Mouse (Mus musculus) cerebellum, adult 9-10 months (tissue): Measurements from ENCODE around the gene Pdcd1lg2.

Experiments
- DNase-seq: peaks from one replicate; pipeline ENCODE4 v3.0.0; 2022

Gene Pdcd1lg2

DNA sequence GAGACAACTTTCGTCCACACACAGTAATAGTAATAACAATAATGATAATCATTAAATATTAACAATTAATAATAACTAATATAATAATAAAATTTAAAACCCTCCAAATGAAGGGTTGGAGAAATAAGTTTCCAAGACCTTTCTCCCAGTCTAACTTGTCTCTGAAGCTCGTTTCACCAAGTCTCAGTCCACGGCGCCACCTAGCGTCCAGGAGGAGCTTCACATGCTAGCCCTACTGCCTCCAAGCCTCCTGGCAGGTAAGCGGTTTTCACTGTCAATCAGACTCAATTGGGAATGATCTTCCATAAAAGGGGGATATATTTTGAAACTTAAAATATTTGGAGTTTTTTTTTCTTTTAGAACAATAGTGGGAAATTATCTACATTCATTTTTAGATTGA, 90.8 kb downstream of the Pdcd1lg2 start:
- DNase-seq, result peak; percentile 79

DNA sequence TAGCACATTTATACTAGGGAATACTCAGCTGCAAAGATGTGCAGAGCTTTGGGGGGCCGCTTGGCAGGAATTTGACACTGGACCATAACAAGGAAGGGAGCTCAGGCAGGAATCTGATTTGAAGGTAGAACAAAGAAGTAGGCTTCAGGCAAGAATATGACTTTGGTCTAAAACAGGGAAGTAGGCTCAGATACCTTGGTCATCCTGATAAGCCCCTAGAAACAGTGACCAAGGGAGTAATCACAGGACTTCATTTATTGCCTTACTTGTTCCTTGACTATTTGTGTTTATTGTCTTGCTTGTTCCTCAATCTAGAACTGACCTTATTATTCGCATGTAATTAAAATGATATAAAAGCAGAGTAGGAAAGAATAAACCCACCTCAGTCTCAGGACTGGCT, 93.4 kb downstream of the Pdcd1lg2 start:
- no peak for DNase-seq

DNA sequence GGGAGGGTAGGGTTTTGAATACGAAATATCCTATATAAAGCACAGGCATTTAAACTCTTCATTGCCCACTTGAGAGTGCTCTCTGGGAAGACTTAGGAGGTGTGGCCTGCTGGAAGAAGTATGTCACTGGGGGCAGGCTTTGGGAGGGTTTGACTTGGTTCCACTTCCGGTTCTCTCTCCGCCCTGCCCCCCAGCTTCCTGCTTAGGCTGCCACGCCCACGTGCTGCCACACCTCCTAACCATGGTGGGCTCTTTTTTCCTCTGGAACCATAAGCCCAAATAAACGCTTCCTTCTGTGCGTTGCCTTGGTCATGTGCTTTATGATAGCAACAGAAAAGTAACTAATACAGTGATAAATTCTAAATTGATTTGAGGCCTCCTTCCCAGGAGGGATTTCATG, 94.9 kb downstream of the Pdcd1lg2 start:
- no peak for DNase-seq

DNA sequence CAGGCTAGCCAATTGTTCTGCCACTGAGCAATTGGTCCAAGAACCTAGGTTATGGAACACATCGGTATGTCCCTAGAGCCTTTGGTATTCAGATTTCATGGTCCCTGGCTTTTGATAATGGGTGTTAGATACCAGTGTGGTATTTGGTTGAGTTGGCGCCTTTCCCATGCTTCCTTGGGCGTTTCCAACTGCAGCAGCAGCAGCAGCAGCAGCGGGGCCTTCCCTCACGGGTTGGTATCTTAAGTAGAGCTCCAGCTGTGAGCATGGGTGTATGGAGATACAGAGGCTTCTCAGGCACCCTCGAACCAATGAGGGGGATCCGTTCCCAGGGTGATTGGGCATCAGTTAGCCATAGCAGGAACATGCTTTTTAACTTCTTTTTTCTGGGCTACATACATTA, 97.5 kb downstream of the Pdcd1lg2 start:
- DNase-seq, result no peak

DNA sequence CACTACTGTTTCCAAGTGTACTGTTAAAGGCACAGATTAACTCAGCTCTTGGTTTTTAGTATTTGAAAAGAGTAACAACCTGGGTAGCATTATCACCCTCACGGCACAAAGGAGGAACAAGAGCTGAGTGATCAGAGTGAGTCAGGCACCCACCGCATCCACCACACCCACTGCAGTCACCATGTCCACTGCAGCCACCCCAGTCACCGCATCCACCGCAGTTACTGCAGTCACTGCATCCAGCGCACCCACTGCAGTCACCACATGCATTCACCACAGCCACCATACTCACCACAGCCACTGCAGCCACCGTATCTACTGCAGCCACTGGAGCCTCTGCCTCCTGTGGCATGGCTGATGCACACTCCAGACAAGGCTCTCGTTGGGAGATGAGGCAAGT, 99.1 kb downstream of the Pdcd1lg2 start:
- DNase-seq, result no peak

DNA sequence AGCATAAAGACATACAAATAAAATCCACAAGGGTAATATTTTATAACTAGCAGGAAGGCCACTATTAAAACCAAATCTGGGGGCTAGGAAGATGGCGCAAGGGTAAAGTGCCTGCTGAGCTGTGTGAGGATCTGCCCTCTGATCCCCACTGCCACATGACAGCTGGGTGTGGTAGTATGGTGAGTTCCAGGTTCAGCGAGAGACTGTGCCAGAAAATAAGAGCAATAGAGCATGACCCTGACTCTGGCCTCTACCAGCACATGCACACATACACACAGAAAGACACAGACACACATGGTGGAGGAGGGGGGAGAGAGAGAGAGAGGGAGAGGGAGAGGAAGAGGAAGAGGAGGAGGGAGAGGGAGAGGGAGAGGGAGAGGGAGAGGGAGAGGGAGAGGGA, 101.1 kb downstream of the Pdcd1lg2 start:
- DNase-seq, result no peak

DNA sequence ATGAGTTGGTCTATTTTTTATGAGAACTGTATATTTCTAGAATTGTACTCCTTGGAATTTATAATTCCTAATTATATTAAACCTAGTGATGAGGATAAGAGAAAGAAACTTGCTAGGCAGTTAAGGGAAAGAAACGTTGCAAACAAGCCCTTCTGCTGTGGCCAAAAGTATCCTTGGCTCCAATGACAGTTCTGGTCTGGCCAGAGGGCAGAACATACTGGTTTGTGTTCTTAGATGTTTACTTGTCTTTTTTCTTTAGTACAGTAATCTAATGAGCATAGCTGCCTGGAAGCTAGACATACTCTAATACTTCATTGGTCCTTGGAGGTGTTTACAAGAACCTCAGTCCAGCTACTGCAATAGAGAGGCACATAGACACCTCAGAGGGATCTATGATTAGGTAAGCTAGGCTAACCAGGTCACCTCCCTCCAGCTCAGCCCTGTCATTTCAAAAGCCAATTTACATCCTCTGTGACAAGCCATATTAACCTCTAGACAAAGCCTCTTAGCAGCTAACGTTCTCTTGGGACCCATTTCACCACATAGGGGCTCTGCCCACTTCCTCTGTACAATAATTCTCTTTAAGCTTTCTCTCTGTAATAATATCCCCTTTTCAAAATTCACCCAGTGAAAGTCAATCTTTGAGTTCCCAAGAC, 102.5 kb downstream of the Pdcd1lg2 start:
- DNase-seq, result no peak

DNA sequence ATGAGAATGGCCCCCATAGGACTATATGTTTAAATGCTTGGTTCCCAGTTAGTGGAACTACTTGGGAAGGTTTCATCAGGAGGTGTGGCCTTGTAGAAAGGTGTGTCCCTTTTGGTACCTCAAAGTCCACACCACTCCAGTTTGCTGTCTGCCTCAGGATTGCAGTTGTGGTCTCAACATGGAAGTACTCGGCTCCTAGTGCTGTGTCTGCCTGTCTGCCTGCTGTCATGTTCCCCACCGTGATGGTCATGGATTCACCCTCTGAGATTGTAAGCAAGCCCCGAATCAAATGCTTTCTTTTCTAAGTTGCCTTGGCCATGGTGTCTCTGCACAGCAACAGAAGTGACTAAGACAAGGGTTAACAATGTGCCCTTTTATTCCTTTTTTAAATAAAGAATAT, 103.4 kb downstream of the Pdcd1lg2 start:
- DNase-seq, result no peak

DNA sequence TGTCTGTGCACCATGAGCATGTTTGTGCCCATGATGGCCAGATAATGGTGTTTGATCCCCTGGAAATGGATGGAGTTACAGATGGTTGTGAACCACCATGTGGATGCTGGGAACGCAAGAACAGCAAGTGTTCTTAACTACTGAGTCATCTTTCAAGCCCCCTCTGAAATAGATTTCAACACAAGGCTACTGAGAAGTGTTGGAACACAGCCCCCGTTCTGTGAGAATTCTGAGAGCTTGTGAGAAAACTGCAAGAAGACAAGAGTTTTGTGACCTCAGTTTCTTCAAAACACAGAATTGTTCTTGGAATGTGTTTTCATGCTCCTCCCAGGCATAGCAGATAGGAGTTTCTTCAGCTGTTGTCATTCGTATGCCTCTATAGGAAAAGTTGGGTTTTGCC, 104.7 kb downstream of the Pdcd1lg2 start:
- DNase-seq, result no peak

DNA sequence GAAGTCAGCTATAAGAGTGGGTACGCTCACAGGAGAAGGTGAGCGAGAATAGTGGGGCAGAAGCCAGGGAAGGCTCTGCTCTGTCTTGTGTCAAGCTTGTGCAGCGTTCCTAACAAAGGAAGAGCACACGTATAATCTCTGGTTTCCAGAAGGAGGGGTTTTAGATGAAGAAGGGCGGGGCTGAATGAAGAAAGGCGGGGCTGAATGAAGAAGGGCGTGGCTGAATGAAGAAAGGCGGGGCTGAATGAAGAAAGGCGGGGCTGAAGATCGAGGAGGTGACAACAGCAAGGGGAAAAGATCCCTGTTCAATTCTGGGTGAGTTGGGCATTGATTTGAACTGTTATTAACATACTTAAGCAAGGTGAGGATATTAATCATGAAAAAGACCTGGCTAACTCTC, 105.3 kb downstream of the Pdcd1lg2 start:
- no peak for DNase-seq

DNA sequence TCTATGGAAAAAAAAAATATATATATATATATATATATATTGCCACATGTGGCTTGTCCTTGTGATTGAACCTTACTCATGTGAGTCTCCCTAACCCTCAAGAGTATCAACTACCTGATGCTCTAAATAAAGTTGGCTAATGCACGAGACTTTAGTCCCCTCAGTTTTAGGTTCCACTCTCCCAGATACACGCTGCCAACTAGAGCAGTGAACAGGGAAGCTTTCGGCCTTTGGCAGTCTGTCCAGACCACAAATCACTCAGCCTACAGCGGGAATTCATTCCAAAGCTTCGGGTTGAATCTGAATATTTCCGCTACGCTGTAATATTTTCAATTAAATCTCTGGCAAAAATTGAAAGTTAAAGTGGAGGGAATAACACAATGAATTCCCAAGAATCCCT, 107.7 kb downstream of the Pdcd1lg2 start:
- no peak for DNase-seq

DNA sequence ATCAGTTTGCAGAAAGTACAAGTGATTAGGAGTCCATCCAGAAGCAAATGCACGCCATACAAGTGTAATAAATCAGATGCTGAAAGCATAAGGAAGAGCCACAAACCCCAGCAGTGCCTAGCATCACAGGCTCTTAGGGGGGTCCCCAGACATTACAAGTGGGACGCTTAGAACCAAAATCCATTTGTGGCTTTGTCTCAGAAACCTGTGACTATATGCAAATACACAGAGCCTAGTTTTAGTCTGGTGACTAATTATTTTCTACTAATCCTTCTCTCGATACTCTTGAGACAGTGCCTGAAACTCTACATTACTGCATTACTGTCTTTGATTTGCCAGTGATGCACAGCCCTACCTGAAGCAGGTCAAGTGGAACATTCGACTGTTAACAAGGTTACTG, 108.2 kb downstream of the Pdcd1lg2 start:
- DNase-seq, result no peak
